Mouse (Mus musculus) C2C12 (cell line): Measurements from ENCODE around the gene Bglap2.

Source experiments
- CEBPB ChIP-seq: IDR thresholded peaks from one replicate; pipeline ENCODE4 v1.6.1; 2011; ENCODE audit warnings: low read depth, mild to moderate bottlenecking, control low read depth, moderate library complexity
- CTCF ChIP-seq: IDR thresholded peaks from one replicate; pipeline ENCODE4 v1.5.1; 2011; ENCODE audit not compliant: control insufficient read depth, insufficient read depth, insufficient read length
- MYOD1 ChIP-seq: IDR thresholded peaks from one replicate; pipeline ENCODE4 v1.6.1; 2011; ENCODE audit warnings: low read depth; ENCODE audit not compliant: control insufficient read depth, insufficient read length
- USF1 ChIP-seq: IDR thresholded peaks from one replicate; pipeline ENCODE4 v1.6.1; 2011; ENCODE audit warnings: low read depth, mild to moderate bottlenecking, control low read depth, moderate library complexity

- TF ChIP-seq CTCF (no peak), MYOD1 (no peak), USF1 (no peak), CEBPB (no peak)
These were observed 37.2 kb upstream of the Bglap2 start for GRCm38 (mm10) chr3:88415668-88416067.
